Mouse (Mus musculus): ENCODE measurements at regions not wholly inside any gene's neighbourhood (a gene's known extent, or its start where the extent isn't known, plus 50 kb on each side); places are given as distances from the start of the nearest gene placed in this dataset.

DNA sequence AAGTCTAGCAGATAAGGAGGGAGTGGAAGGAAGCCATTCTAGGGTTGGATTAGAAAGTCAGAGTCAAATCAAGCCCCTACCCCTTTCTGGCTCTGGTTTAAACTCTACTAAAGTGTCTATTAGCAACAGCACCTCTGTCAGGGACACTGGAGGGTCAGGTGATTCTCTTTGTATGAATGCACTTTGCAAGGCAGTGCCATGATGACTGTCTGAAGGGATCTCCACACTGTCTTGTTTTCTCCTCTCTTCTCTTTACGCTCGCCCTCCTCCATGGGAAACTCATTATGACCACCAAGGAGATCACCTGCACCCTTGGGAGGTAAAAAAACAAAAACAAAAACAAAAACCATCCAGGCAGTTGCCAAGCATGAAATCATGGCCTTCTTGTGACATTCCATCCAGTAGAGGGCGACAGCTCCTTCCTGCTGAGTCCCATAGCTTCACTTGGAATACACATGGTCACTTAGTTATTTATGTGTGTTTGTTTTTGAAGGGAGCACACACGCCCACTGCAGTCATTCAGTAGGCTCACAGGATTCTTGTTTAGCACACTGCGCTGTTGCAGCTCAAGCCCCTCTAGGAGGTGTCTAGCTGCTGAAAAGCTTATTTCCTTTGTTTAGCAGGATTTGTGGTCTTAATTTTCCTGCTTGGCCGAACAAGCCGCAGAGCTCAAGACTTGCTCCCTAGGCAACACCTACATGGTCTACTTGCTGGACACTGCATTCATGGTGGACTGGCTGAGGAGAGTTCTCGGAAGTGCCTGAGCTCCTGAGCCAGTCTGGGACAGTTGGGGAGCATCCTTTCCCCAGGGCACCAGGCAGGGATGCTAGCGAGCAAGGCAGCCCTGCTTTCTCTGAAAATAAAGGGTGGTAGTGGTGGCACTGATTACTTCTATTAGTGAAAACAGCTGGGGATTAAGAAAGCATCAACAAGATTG, 195.2 kb upstream of the Bmper start:
- 24% methylated on average over 9 of the region's 9 CpGs for WGBS
- Histone ChIP-seq H3K9ac (replicated peaks) (no peak overlapping the region), H3K27me3 (replicated peaks) (peaks cover 2% of the 10 kb centered on the region; the same call in 1 of the 2 replicates), H3K36me3 (no peaks in the 10 kb centered on the region), H3K27ac (replicated peaks) (peak overlapping the region; percentile 13; the same call in 1 of the 2 replicates), H3K4me1 (peaks cover 7% of the 10 kb centered on the region), H3K9me3 (replicated peaks) (no peaks in the 10 kb centered on the region), H3K4me3 (replicated peaks) (no peak overlapping the region), H3K4me2 (peak overlapping the region; percentile 11; the same call in 1 of the 2 replicates)
- peak; percentile 86 for ATAC-seq (ENCODE audit: low FRiP score)

DNA sequence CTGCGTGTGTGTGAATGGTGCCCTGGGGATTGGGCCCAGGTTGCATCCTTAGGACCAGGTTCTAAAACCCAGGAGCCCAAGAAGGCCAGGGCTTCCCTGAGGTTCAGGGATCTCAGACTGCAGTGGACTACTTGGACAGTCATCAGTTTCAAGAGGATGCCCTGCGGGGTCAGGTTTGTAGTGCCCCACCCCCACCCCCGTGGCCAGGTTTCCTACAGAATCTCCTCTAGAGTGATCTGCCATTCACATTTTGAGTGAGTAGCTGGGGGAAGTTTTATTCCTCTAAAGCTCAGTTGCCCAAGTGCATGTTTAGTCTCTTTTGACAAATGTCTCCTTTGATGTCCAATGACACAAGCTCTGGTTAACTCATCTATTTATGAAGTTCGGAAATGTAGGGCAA, 193.5 kb upstream of the Bmper start:
- Histone ChIP-seq H3K9ac (replicated peaks) (no peak overlapping the region), H3K4me2 (no peak overlapping the region), H3K27me3 (replicated peaks) (peaks cover 2% of the 10 kb centered on the region; the same call in 1 of the 2 replicates), H3K36me3 (no peaks in the 10 kb centered on the region), H3K9me3 (replicated peaks) (no peaks in the 10 kb centered on the region), H3K27ac (replicated peaks) (no peak overlapping the region), H3K4me3 (replicated peaks) (no peak overlapping the region), H3K4me1 (peaks cover 7% of the 10 kb centered on the region)
- WGBS, result 86% methylated on average over 4 of the region's 4 CpGs
- ATAC-seq (ENCODE audit: low FRiP score), result no peak

- 67% methylated on average over 11 of the region's 11 CpGs for WGBS
- no peaks in the 10 kb centered on the region for H3K36me3 ChIP-seq
- H3K27ac ChIP-seq (replicated peaks), result no peak overlapping the region
- H3K9me3 ChIP-seq (replicated peaks), result no peaks in the 10 kb centered on the region
- H3K9ac ChIP-seq (replicated peaks), result no peak overlapping the region
- no peak overlapping the region for H3K4me3 ChIP-seq (replicated peaks)
- peaks cover 7% of the 10 kb centered on the region for H3K4me1 ChIP-seq
- H3K27me3 ChIP-seq (replicated peaks), result peaks cover 2% of the 10 kb centered on the region; the same call in 1 of the 2 replicates
- no peak for ATAC-seq (ENCODE audit: low FRiP score)
- no peak overlapping the region for H3K4me2 ChIP-seq
Observed at GRCm38 (mm10) chr9:23030138-23030537, 192.7 kb upstream of the Bmper start.

- peaks cover 2% of the 10 kb centered on the region; the same call in 1 of the 2 replicates for H3K27me3 ChIP-seq (replicated peaks)
- 34% methylated on average over 2 of the region's 2 CpGs for WGBS
- H3K36me3 ChIP-seq, result no peaks in the 10 kb centered on the region
- ATAC-seq (ENCODE audit: low FRiP score), result no peak
- H3K9me3 ChIP-seq (replicated peaks), result no peaks in the 10 kb centered on the region
- no peak overlapping the region for H3K4me2 ChIP-seq
- no peak overlapping the region for H3K4me3 ChIP-seq (replicated peaks)
- H3K4me1 ChIP-seq, result peaks cover 9% of the 10 kb centered on the region
- H3K9ac ChIP-seq (replicated peaks), result no peak overlapping the region
- no peak overlapping the region for H3K27ac ChIP-seq (replicated peaks)
Observed at GRCm38 (mm10) chr9:23030546-23030945, 192.3 kb upstream of the Bmper start.

DNA sequence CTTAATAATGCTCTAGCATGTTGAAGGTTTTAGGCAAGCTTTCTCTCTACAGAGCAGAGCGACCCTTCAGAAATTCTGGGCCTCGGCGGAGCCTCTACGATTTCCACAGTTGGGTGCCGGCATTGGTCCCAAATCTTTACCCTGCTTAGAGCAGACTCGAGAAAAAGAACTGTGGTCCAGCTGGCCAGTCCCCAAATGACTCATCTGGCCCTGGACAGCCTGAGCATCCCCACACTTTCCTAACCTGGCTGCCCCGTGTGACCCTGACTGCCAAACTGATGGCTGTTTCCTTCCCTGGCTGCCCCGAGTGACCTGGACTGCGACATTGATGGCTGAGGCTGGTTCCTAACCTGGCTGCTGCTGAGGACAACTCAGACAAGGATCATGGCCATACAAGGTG, 191.0 kb upstream of the Bmper start:
- Histone ChIP-seq H3K4me2 (no peak overlapping the region), H3K27me3 (replicated peaks) (peaks cover 2% of the 10 kb centered on the region; the same call in 1 of the 2 replicates), H3K36me3 (no peaks in the 10 kb centered on the region), H3K4me3 (replicated peaks) (no peak overlapping the region), H3K27ac (replicated peaks) (no peak overlapping the region), H3K9me3 (replicated peaks) (no peaks in the 10 kb centered on the region), H3K4me1 (peaks cover 22% of the 10 kb centered on the region), H3K9ac (replicated peaks) (no peak overlapping the region)
- ATAC-seq (ENCODE audit: low FRiP score), result no peak
- WGBS, result 88% methylated on average over 9 of the region's 9 CpGs

DNA sequence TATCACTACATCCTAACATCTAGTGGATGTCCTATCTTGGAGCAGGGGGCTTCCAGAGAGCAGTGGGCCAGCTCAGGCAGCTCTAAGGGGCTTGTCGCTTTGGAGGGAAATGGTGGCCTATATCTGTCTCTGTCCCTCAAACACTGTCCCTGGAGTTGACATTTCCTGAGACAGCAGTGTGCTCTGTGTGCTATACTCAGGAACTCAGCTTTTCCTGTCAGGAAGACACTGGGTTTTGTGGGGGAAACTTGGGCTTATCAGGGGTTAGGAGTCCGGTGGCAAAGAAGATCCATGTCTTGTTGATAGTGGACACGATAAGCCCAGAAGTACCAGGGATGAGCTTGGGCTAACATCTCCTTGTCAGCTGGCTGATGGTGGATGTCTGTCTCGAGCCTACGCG, 187.6 kb upstream of the Bmper start:
- H3K27me3 ChIP-seq (replicated peaks), result peaks cover 2% of the 10 kb centered on the region; the same call in 1 of the 2 replicates
- no peaks in the 10 kb centered on the region for H3K9me3 ChIP-seq (replicated peaks)
- no peak overlapping the region for H3K4me3 ChIP-seq (replicated peaks)
- H3K4me2 ChIP-seq, result no peak overlapping the region
- ATAC-seq (ENCODE audit: low FRiP score), result no peak
- peaks cover 26% of the 10 kb centered on the region for H3K4me1 ChIP-seq
- H3K36me3 ChIP-seq, result no peaks in the 10 kb centered on the region
- no peak overlapping the region for H3K27ac ChIP-seq (replicated peaks)
- H3K9ac ChIP-seq (replicated peaks), result no peak overlapping the region
- WGBS, result 79% methylated on average over 6 of the region's 6 CpGs

GRCm38 (mm10) chr9:23035901-23036610, 186.8 kb upstream of the Bmper start:
- peaks cover 2% of the 10 kb centered on the region; the same call in 1 of the 2 replicates for H3K27me3 ChIP-seq (replicated peaks)
- peaks cover 28% of the 10 kb centered on the region for H3K4me1 ChIP-seq
- H3K4me3 ChIP-seq (replicated peaks), result no peak overlapping the region; the same call in 1 of the 2 replicates
- H3K27ac ChIP-seq (replicated peaks), result no peak overlapping the region
- H3K9me3 ChIP-seq (replicated peaks), result no peaks in the 10 kb centered on the region
- no peaks in the 10 kb centered on the region for H3K36me3 ChIP-seq
- no peak for ATAC-seq (ENCODE audit: low FRiP score)
- no peak overlapping the region for H3K9ac ChIP-seq (replicated peaks)
- 16% methylated on average over 16 of the region's 16 CpGs for WGBS
- H3K4me2 ChIP-seq, result peak overlapping the region; percentile 48

DNA sequence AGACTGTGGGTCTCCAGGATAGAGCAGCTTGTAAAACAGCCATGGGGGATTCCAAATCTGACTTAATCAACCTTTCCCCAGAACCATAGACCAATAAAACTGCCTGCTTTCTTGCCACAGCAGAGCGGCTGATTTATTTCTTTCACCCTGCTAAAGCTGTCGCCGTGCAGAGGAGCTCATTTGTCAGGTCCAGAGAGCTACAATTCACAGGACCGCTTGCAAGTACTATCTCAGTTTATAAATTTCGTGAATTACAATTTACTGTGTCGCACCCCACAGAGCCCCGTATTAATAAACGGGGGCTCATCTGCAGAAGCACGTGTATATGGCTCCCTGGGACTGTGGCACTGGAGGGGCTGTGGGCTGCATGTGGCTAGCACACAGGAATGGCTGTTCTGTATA, 185.4 kb upstream of the Bmper start:
- Histone ChIP-seq H3K36me3 (no peaks in the 10 kb centered on the region), H3K4me3 (replicated peaks) (no peak overlapping the region), H3K4me1 (peaks cover 43% of the 10 kb centered on the region), H3K4me2 (peak overlapping the region; percentile 9; the same call in 1 of the 2 replicates), H3K9ac (replicated peaks) (no peak overlapping the region), H3K9me3 (replicated peaks) (no peaks in the 10 kb centered on the region), H3K27ac (replicated peaks) (peak overlapping the region; percentile 61; the same call in 1 of the 2 replicates), H3K27me3 (replicated peaks) (no peaks in the 10 kb centered on the region; the same call in 1 of the 2 replicates)
- peak; percentile 54; the same call in 1 of the 2 replicates for ATAC-seq (ENCODE audit: low FRiP score)
- WGBS, result 7% methylated on average over 9 of the region's 9 CpGs

DNA sequence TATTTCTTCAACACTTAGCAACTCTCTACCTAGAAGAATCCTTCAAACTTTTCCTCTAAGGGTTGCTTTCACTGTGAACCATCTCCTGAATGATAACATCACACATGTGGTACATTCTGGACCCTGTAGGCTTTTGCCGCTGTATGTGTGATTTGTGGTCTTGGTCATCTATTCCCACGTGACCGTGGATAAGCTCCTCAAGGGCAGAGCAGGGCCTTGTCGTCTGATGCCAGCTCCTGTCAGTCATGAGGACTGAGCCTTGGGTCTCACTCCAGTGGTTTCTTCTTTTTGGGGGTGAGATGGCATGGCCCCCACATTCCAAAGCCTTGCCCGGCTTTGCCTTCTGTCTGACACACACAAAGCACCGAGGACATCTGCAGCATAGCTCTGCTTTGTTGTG, 183.3 kb upstream of the Bmper start:
- no peak for ATAC-seq (ENCODE audit: low FRiP score)
- Histone ChIP-seq H3K27ac (replicated peaks) (no peak overlapping the region), H3K4me1 (peaks cover 43% of the 10 kb centered on the region), H3K9me3 (replicated peaks) (no peaks in the 10 kb centered on the region), H3K4me3 (replicated peaks) (no peak overlapping the region), H3K9ac (replicated peaks) (no peak overlapping the region), H3K27me3 (replicated peaks) (no peaks in the 10 kb centered on the region; the same call in 1 of the 2 replicates), H3K4me2 (no peak overlapping the region), H3K36me3 (no peaks in the 10 kb centered on the region)
- 86% methylated on average over 6 of the region's 6 CpGs for WGBS

GRCm38 (mm10) chr9:23041025-23041424, 181.9 kb upstream of the Bmper start:
- 46% methylated on average over 5 of the region's 5 CpGs for WGBS
- no peak overlapping the region for H3K4me3 ChIP-seq (replicated peaks)
- H3K36me3 ChIP-seq, result no peaks in the 10 kb centered on the region
- no peak for ATAC-seq (ENCODE audit: low FRiP score)
- H3K9me3 ChIP-seq (replicated peaks), result no peaks in the 10 kb centered on the region
- H3K9ac ChIP-seq (replicated peaks), result no peak overlapping the region
- H3K4me2 ChIP-seq, result no peak overlapping the region
- no peak overlapping the region for H3K27ac ChIP-seq (replicated peaks)
- H3K27me3 ChIP-seq (replicated peaks), result no peaks in the 10 kb centered on the region
- peaks cover 37% of the 10 kb centered on the region for H3K4me1 ChIP-seq

GRCm38 (mm10) chr9:23041537-23042472, 181.1 kb upstream of the Bmper start:
- H3K9me3 ChIP-seq (replicated peaks), result no peaks in the 10 kb centered on the region
- ATAC-seq (ENCODE audit: low FRiP score), result no peak
- H3K27ac ChIP-seq (replicated peaks), result no peak overlapping the region
- no peak overlapping the region for H3K9ac ChIP-seq (replicated peaks)
- WGBS, result 48% methylated on average over 22 of the region's 22 CpGs
- H3K27me3 ChIP-seq (replicated peaks), result no peaks in the 10 kb centered on the region
- no peaks in the 10 kb centered on the region for H3K36me3 ChIP-seq
- H3K4me3 ChIP-seq (replicated peaks), result no peak overlapping the region
- H3K4me1 ChIP-seq, result peaks cover 29% of the 10 kb centered on the region
- no peak overlapping the region for H3K4me2 ChIP-seq

Data from neural tube, embryonic 15.5 days (tissue).